Mouse (Mus musculus): ENCODE data around the gene Wwc2.
A peak's percentile ranks its signal among the peaks of the same experiment; 100 is the strongest.

The Wwc2 gene

GRCm38 (mm10) chr8:47905256-47905655 lies 85.5 kb downstream of the Wwc2 start:
- DNase-seq (ENCODE audit: low spot score in 2 of 2) = peak in 1 of 2 experiments; percentile 55

DNA sequence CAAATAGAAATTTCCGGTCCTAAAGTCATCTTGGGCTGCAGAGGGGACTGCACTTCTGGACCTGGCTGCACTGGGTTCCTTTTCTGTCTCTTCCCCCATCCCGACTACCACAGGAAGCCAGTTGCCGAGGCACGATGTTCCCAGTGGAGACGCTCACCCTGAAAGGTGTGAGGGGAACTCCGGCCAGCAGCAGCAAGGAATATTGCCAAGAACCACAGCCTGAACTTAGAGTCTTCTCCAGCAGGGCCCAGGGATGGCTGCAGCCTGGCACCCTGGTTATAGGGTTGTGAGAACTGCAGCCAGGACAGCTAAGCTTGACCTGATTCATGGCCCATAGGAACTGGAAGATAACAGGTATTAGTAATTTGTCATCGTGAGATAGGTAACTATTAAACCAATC lies 86.7 kb downstream of the Wwc2 start:
- peak in 1 of 2 experiments; percentile 56 for DNase-seq (ENCODE audit: low spot score in 2 of 2)

GRCm38 (mm10) chr8:47902704-47903103 lies 88.0 kb downstream of the Wwc2 start:
- no peak for DNase-seq (ENCODE audit: low spot score in 2 of 2)

DNA sequence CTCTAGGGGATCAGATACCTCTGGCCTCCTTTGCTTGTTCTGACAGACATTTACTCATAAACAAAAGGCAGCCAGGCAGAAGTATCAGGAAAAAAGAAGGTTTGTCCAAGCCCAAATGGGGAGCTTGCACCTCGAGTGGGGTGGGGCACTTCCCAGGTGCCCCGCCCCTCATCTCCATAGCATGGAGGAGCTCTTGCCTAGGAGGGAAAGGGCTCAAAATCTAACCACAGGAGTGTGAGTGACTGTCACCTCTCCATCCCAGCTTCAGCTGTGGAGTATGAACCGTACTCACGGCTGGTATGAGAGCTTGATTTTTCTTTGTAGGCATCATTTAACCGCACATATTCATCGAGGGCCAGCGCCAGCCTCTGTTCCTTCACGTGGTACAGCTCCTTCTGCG lies 90.4 kb downstream of the Wwc2 start:
- DNase-seq (ENCODE audit: low spot score in 2 of 2) = peak in 1 of 2 experiments; percentile 51

GRCm38 (mm10) chr8:47899891-47900290 lies 90.8 kb downstream of the Wwc2 start:
- peak in 1 of 2 experiments; percentile 17 for DNase-seq (ENCODE audit: low spot score in 2 of 2)

GRCm38 (mm10) chr8:47892419-47892818 lies 98.3 kb downstream of the Wwc2 start:
- no peak for DNase-seq (ENCODE audit: low spot score in 2 of 2)

DNA sequence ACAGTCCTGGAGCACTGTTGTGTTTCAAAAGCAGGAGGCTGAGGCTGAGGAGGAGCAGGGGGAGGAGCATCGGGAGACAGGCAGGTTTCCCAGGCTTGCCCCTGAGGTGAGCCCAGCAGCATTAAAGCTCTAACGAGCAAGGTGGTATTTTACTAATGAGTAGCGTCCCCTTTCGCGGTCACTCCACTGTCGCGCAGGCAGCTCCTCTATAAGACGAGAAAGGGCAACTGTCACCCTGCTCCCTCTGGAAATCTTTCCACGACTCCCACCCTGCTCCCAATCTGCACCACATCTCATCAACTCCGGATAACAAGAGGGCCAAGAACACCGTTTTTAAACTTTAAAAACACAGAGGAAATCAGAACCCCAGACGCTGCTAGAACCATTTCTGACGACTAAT lies 99.1 kb downstream of the Wwc2 start:
- DNase-seq (ENCODE audit: low spot score in 2 of 2) = peak in 1 of 2 experiments; percentile 49

DNA sequence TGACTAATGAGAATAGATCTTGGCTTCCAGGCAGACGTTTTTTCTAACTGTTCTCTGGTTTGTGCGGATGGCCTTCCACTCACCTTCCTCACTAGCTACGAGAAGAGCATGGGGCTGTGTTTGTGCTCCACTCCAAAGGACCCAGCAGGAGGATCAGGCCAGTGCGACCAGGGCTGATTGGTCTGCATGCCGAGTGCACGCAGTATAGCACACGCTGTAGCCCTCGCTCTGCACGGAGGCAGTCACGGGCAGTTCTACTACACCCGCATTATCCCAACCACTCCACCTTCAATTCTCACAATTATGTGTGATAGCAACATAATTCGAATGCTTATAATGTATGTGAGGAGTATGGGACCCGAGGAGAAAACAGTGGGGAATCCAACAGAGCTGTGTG lies 99.9 kb downstream of the Wwc2 start:
- DNase-seq (ENCODE audit: low spot score in 2 of 2) = no peak

DNA sequence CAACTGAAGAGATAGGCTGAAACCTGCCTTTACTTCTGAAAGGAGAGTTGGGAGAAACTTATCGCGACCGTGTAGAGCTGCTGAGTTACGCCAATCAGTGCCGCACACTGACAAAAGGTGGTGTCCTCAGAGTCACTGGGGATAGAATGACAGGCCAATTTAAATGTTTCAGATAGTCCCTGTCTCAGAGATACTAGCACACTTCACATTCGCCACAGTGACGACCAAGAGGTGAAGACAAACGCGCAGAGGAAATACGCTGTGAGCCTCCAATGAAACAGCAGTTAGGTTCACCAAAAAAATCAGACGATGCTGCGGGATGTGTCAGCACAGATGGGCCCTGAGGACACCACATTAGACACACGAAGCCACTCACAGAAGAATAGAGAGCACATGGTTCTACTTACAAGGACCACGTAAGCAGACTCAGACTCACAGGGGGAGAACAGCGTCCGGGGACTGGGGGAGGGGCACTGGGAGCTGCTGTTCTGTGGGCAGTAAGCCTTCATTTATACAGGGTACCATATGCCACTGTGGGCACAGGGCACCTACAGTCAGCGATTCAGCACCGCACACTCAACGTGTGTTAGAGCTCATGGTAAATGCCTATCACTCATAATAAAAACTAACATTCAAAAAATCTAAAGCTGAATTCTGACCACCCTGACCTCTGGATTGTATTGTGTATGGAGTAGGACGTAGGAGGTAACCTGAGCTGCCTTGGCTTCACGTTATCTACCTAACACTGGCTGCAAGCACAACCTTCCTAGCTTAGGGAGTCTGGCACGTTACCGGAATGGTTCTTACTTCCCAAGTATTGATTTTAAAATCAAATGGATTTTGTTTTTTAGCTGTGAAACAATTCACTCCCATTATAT lies 100.5 kb downstream of the Wwc2 start:
- DNase-seq (ENCODE audit: low spot score in 2 of 2) = peak in 1 of 2 experiments; percentile 46

GRCm38 (mm10) chr8:47888841-47889570 lies 101.7 kb downstream of the Wwc2 start:
- peak in 1 of 2 experiments; percentile 34 for DNase-seq (ENCODE audit: low spot score in 2 of 2)

DNA sequence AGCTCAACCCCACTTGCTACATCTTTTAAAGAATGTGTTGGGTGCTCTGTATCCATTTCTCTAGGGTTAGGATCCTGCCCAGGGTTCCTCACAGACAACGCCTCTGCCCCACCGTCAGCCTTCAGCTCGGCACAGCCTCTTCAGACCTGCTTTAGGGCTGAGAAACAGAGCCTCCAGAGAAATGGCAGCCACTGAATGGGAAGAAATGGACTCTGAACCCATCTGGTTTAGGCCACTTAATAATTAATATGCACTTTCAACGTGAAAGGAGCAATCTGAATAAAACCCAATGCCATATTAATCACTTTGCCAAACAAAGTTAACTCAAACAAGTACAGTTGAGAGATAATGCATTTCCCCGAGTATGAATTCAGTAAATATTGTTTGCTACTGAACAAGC lies 106.4 kb downstream of the Wwc2 start:
- DNase-seq (ENCODE audit: low spot score in 2 of 2) = no peak

- no peak for DNase-seq (ENCODE audit: low spot score in 2 of 2)
These were observed 107.0 kb downstream of the Wwc2 start for GRCm38 (mm10) chr8:47883739-47884138.

- DNase-seq (ENCODE audit: low spot score in 2 of 2) = no peak
These were observed 112.2 kb downstream of the Wwc2 start for GRCm38 (mm10) chr8:47878516-47878915.

- DNase-seq (ENCODE audit: low spot score in 2 of 2) = no peak
These were observed 114.9 kb downstream of the Wwc2 start for GRCm38 (mm10) chr8:47875865-47876264.

- no peak for DNase-seq (ENCODE audit: low spot score in 2 of 2)
These were observed 116.1 kb downstream of the Wwc2 start for GRCm38 (mm10) chr8:47874497-47875178.

GRCm38 (mm10) chr8:47872361-47873107 lies 118.2 kb downstream of the Wwc2 start:
- DNase-seq (ENCODE audit: low spot score in 2 of 2) = no peak

DNA sequence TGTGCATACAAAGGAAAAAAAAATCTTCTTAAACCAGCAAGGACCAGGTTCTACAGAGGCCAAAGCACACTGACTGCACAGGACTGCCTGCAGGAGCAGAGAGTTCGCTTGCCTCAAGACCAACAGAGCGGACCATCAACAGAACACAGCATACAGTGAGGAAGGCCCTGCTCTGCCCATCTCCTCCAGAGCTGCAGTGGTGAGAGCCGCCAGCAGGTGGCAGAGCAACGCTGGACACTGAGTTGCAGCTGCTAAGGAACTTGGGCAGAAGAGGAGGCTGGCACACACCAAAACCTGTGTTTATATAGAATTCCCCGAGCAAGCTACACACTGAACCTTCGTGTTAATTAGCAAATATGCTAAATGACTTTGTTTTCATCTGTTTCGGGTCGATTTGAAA lies 123.7 kb downstream of the Wwc2 start:
- peak; percentile 66 to 85 for DNase-seq (ENCODE audit: low spot score in 2 of 2)

- no peak for DNase-seq (ENCODE audit: low spot score in 2 of 2)
These were observed 124.2 kb downstream of the Wwc2 start for GRCm38 (mm10) chr8:47866568-47866967.

DNA sequence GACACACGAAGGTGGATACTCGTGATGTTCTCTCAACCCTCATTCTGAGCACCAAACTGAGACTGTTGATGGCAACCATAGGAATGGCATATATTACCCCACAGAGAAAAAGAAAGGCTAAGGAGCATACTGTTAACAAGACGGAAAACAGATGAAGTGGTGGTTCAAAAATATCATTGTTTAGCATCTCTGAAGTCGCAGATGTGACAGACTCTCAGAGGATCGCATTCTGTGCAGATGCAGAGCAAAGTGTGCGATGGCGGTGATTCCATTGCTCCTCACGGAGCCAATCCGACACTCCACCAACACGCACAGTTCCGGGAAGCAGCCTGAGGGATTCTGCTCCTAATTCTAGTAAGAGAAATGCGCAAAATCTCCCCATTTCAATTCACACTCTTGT lies 131.5 kb downstream of the Wwc2 start:
- no peak for DNase-seq (ENCODE audit: low spot score in 2 of 2)

GRCm38 (mm10) chr8:47853356-47853755 lies 137.4 kb downstream of the Wwc2 start:
- DNase-seq (ENCODE audit: low spot score in 2 of 2) = no peak

- no peak for DNase-seq (ENCODE audit: low spot score in 2 of 2)
These were observed 138.0 kb downstream of the Wwc2 start for GRCm38 (mm10) chr8:47852737-47853136.
